Mouse (Mus musculus) lung, postnatal 0 days (tissue): Measurements from ENCODE around the gene Psd. TPM values are rescaled to one million over a fixed set of nuclear protein-coding genes. Genes with fewer than 3 reads are reported as not detected.

Experiments
- ATAC-seq: fragments of 200-750 bp; cut with Nextera tagmentation; 2 replicates; pipeline ENCODE4 v1.8.0; 2017; ENCODE audit warnings: moderate library complexity
- DNase-seq: peaks from one replicate; pipeline ENCODE4 v3.0.0-alpha.2; 2016; ENCODE audit warnings: low spot score
- H3K27ac ChIP-seq: fragments of 300-500 bp; sonication (generic); 2 replicates; pipeline ENCODE4 v1.5.1; 2014; ENCODE audit warnings: antibody characterized with exemption, mild to moderate bottlenecking, low read length, mixed read lengths
- H3K27me3 ChIP-seq: fragments of 300-500 bp; sonication (generic); replicated peaks from 2 replicates; pipeline ENCODE4 v1.6.1; 2014; ENCODE audit warnings: low read length, mixed read lengths; ENCODE audit not compliant: insufficient read depth
- H3K36me3 ChIP-seq: fragments of 300-500 bp; sonication (generic); 2 replicates; pipeline ENCODE4 v1.6.1; 2014; ENCODE audit warnings: low read length, mixed read lengths; ENCODE audit not compliant: insufficient read depth
- H3K4me1 ChIP-seq: fragments of 300-500 bp; sonication (generic); 2 replicates; pipeline ENCODE4 v1.6.1; 2014; ENCODE audit warnings: antibody characterized with exemption, low read depth, low read length, mixed read lengths; ENCODE audit not compliant: insufficient read depth
- H3K4me2 ChIP-seq: fragments of 300-500 bp; sonication (generic); replicated peaks from 2 replicates; pipeline ENCODE4 v1.6.1; 2014; ENCODE audit warnings: low read depth, mild to moderate bottlenecking, low read length, moderate library complexity, mixed read lengths
- H3K4me3 ChIP-seq: fragments of 300-500 bp; sonication (generic); 2 replicates; pipeline ENCODE4 v1.5.1; 2014; ENCODE audit warnings: low read depth, low read length
- H3K9ac ChIP-seq: fragments of 300-500 bp; sonication (generic); replicated peaks from 2 replicates; pipeline ENCODE4 v1.6.1; 2014; ENCODE audit warnings: low read depth, mild to moderate bottlenecking
- H3K9me3 ChIP-seq: fragments of 300-500 bp; sonication (generic); 2 replicates; pipeline ENCODE4 v1.6.1; 2016; ENCODE audit warnings: low read length, mixed read lengths
- CTCF ChIP-seq: IDR thresholded peaks from 2 replicates; pipeline ENCODE4 v1.5.1; 2016; ENCODE audit warnings: antibody characterized with exemption, mild to moderate bottlenecking
- EP300 ChIP-seq: IDR thresholded peaks from 2 replicates; pipeline ENCODE4 v1.6.1; 2016; ENCODE audit warnings: antibody characterized with exemption, mild to moderate bottlenecking, control low read depth
- WGBS: fragments of 180-500 bp; shearing (Covaris S2); extraction: QIAGEN DNeasy Blood & Tissue Kit; methylation state at CpG from one replicate; pipeline ENCODE4 v1.1.7; 2014; 5-methylcytosine and 5-hydroxymethylcytosine counted together
- polyA plus RNA-seq: library from polyadenylated mRNA; unstranded; fragments of >200 nt; fragmentation: Nextera tagmentation; extraction: Ambion mirVana; gene quantifications from 2 replicates; pipeline ENCODE4 v1.2.1, GENCODE M21; 2015

The Psd gene
- polyA plus RNA-seq, 1 experiment from 2014 or later, result 2.7 TPM

- Histone ChIP-seq H3K27ac (no peak overlapping the region), H3K4me2 (no peak overlapping the region), H3K36me3 (no peaks in the 10 kb centered on the region), H3K4me3 (no peak overlapping the region), H3K9ac (no peak overlapping the region), H3K4me1 (0 out of 2 replicates have a peak, but pooled peaks cover under 1% of the 10 kb centered on the region), H3K27me3 (no peaks in the 10 kb centered on the region), H3K9me3 (no peaks in the 10 kb centered on the region)
- TF ChIP-seq EP300 (no peak), CTCF (no peak)
- ATAC-seq, result no peak
- 79% methylated on average over 11 of the region's 11 CpGs for WGBS
- DNase-seq, result no peak
Observed at GRCm38 (mm10) chr19:46363294-46364009, 36.5 kb upstream of the Psd start.

- peaks cover 9% of the 10 kb centered on the region; the same call in 1 of the 2 replicates for H3K4me1 ChIP-seq
- H3K4me3 ChIP-seq, result no peak overlapping the region
- H3K9ac ChIP-seq, result no peak overlapping the region
- no peak overlapping the region for H3K4me2 ChIP-seq
- no peaks in the 10 kb centered on the region for H3K36me3 ChIP-seq
- DNase-seq (no peak), ATAC-seq (no peak)
- H3K27me3 ChIP-seq, result no peaks in the 10 kb centered on the region
- TF ChIP-seq CTCF (no peak), EP300 (no peak)
- WGBS, result 80% methylated on average over 8 of the region's 8 CpGs
- no peak overlapping the region for H3K27ac ChIP-seq
- no peaks in the 10 kb centered on the region for H3K9me3 ChIP-seq
Observed at GRCm38 (mm10) chr19:46362104-46362503, 35.1 kb upstream of the Psd start.

- H3K4me2 ChIP-seq, result peak overlapping the region; percentile 79; the same call in 1 of the 2 replicates
- H3K27me3 ChIP-seq, result no peaks in the 10 kb centered on the region
- no peaks in the 10 kb centered on the region for H3K36me3 ChIP-seq
- peaks cover 15% of the 10 kb centered on the region; the same call in 1 of the 2 replicates for H3K4me1 ChIP-seq
- ATAC-seq (no peak), DNase-seq (no peak)
- TF ChIP-seq EP300, result no peak
- no peak for TF ChIP-seq CTCF
- no peak overlapping the region for H3K4me3 ChIP-seq
- peak overlapping the region; percentile 74 for H3K27ac ChIP-seq
- no peaks in the 10 kb centered on the region for H3K9me3 ChIP-seq
- WGBS, result 62% methylated on average over 4 of the region's 4 CpGs
- no peak overlapping the region for H3K9ac ChIP-seq
Observed at GRCm38 (mm10) chr19:46358381-46358780, 31.4 kb upstream of the Psd start.

DNA sequence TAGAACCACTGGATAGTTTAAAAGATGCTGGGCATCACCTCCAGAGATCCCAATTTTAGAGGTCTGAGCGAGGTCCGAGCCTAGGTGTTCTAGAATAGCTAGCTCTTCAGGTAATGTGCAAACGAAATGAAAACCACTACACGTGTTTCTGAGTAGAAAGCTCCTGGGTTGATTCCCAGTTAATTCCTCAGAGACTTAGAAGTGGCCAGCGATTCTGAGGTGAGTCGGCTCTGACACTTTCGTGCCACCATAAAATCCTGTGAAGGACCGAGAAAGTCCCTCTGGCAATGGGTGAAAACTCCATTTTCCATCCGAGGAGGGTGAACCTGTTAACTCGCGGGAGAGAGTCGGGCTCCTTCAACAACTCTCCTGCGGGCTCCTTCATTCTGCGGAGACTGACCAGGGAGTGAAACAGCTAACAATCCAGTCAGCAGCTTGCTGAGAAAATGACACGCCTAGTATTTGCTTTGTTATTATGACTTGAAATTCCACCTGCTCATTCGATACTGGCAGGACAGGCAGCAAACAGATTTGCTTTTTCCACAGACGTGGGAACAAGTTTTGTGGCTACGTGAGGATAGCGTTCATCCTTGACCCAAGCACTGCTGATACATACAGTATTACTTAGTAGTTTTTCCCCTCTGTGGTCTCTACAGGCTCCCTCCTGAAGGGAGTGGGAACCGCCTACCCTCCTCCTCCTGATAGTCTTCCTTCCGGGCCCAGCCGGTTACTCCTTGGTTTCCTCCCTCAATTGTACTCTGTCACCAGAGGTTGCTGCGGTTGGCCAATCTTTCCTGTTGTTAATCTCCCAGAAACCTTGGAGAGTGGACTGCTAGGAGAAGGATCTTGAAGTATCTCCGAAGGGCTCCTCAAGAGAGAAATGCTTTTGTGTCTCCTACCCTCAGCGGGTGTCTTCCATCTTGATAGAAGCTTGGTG lies 30.7 kb upstream of the Psd start:
- Histone ChIP-seq H3K27me3 (no peaks in the 10 kb centered on the region), H3K4me1 (peaks cover 15% of the 10 kb centered on the region; the same call in 1 of the 2 replicates), H3K4me3 (peak overlapping the region; percentile 48), H3K9me3 (no peaks in the 10 kb centered on the region), H3K4me2 (peak overlapping the region; percentile 79), H3K27ac (peak overlapping the region; percentile 74), H3K36me3 (no peaks in the 10 kb centered on the region), H3K9ac (0 out of 2 replicates have a peak overlapping the region, but pooled peaks have one; percentile 34)
- no peak for TF ChIP-seq CTCF
- 0 out of 2 replicates have a peak, but pooled peaks have one; percentile 10 for TF ChIP-seq EP300
- ATAC-seq (peak; percentile 73), DNase-seq (peak; percentile 77)
- 11% methylated on average over 25 of the region's 25 CpGs for WGBS

GRCm38 (mm10) chr19:46356701-46357138 lies 29.8 kb upstream of the Psd start:
- Histone ChIP-seq H3K4me1 (peaks cover 15% of the 10 kb centered on the region; the same call in 1 of the 2 replicates), H3K36me3 (no peaks in the 10 kb centered on the region), H3K9ac (0 out of 2 replicates have a peak overlapping the region, but pooled peaks have one; percentile 34), H3K4me2 (peak overlapping the region; percentile 79), H3K27ac (peak overlapping the region; percentile 74), H3K9me3 (no peaks in the 10 kb centered on the region), H3K27me3 (no peaks in the 10 kb centered on the region), H3K4me3 (peak overlapping the region; percentile 48)
- 1% methylated on average over 28 of the region's 29 CpGs for WGBS
- ATAC-seq, result peak; percentile 90
- TF ChIP-seq EP300 (no peak), CTCF (no peak)
- DNase-seq, result peak; percentile 94
